Mouse (Mus musculus): ENCODE data around the gene Slco2b1. TPM values are rescaled to one million over a fixed set of nuclear protein-coding genes. Genes with fewer than 3 reads are reported as not detected.
A peak's percentile ranks its signal among the peaks of the same experiment; 100 is the strongest.
"Not testable (repeated sequence)": the region's sequence is repeated elsewhere in the genome, so short reads cannot be mapped to it uniquely, and the experiment has no call there.

Gene Slco2b1
- total RNA-seq (2021), result 10 to 100 TPM; 14.8 to 15.4 TPM
- long read RNA-seq, full-length matches to known transcripts, result 8 of 14 reads
- long read RNA-seq, partial matches to known transcripts, result 3 of 14 reads
- long read RNA-seq, other reads (novel, unspliced or antisense), result 3 of 14 reads

GRCm38 (mm10) chr7:99711166-99711565, at the start of gene Slco2b1:
Gene Slco2b1, minus strand, starts transcription at chr7:99711340.
- no peak for DNase-seq (ENCODE audit: low spot score in 2 of 2)

- peak in 1 of 2 experiments; percentile 24 for DNase-seq (ENCODE audit: low spot score in 2 of 2)
Measured at GRCm38 (mm10) chr7:99739276-99739675, 28.1 kb upstream of the Slco2b1 start.

GRCm38 (mm10) chr7:99735491-99735890, 24.4 kb upstream of the Slco2b1 start:
- not testable (repeated sequence) for DNase-seq (ENCODE audit: low spot score in 2 of 2)

- no peak for DNase-seq (ENCODE audit: low spot score in 2 of 2)
Measured at GRCm38 (mm10) chr7:99734612-99735011, 23.5 kb upstream of the Slco2b1 start.

- DNase-seq (ENCODE audit: low spot score in 2 of 2), result no peak
Measured at GRCm38 (mm10) chr7:99729973-99730372, 18.8 kb upstream of the Slco2b1 start, which contains the start of gene Olfr520. Gene Olfr520, plus strand, starts transcription at chr7:99730273.

GRCm38 (mm10) chr7:99716536-99716935, 5.4 kb upstream of the Slco2b1 start:
- DNase-seq (ENCODE audit: low spot score in 2 of 2), result no peak

GRCm38 (mm10) chr7:99712431-99712830, 1.3 kb upstream of the Slco2b1 start:
- no peak for DNase-seq (ENCODE audit: low spot score in 2 of 2)

GRCm38 (mm10) chr7:99710476-99710875, 664 bp downstream of the Slco2b1 start:
- peak; percentile 67 to 70 for DNase-seq (ENCODE audit: low spot score in 2 of 2)

- no peak for DNase-seq (ENCODE audit: low spot score in 2 of 2)
Measured at GRCm38 (mm10) chr7:99709992-99710391, 1.1 kb downstream of the Slco2b1 start.

- DNase-seq (ENCODE audit: low spot score in 2 of 2), result peak in 1 of 2 experiments; percentile 23
Measured at GRCm38 (mm10) chr7:99708750-99709149, 2.4 kb downstream of the Slco2b1 start.

GRCm38 (mm10) chr7:99708301-99708721, 2.8 kb downstream of the Slco2b1 start:
- DNase-seq (ENCODE audit: low spot score in 2 of 2), result peak; percentile 26 to 45

GRCm38 (mm10) chr7:99707671-99708070, 3.5 kb downstream of the Slco2b1 start:
- DNase-seq (ENCODE audit: low spot score in 2 of 2), result no peak

GRCm38 (mm10) chr7:99707038-99707595, 4.0 kb downstream of the Slco2b1 start:
- no peak for DNase-seq (ENCODE audit: low spot score in 2 of 2)

GRCm38 (mm10) chr7:99706341-99707037, 4.7 kb downstream of the Slco2b1 start:
- no peak for DNase-seq (ENCODE audit: low spot score in 2 of 2)

- DNase-seq (ENCODE audit: low spot score in 2 of 2), result no peak
Measured at GRCm38 (mm10) chr7:99704736-99705519, 6.2 kb downstream of the Slco2b1 start.

- DNase-seq (ENCODE audit: low spot score in 2 of 2), result no peak
Measured at GRCm38 (mm10) chr7:99702201-99702600, 8.9 kb downstream of the Slco2b1 start.

GRCm38 (mm10) chr7:99700641-99701040, 10.5 kb downstream of the Slco2b1 start:
- DNase-seq (ENCODE audit: low spot score in 2 of 2), result no peak

- no peak for DNase-seq (ENCODE audit: low spot score in 2 of 2)
Measured at GRCm38 (mm10) chr7:99699709-99700151, 11.4 kb downstream of the Slco2b1 start.

GRCm38 (mm10) chr7:99699106-99699505, 12.0 kb downstream of the Slco2b1 start:
- DNase-seq (ENCODE audit: low spot score in 2 of 2), result no peak

GRCm38 (mm10) chr7:99698576-99698975, 12.6 kb downstream of the Slco2b1 start:
- DNase-seq (ENCODE audit: low spot score in 2 of 2), result no peak

GRCm38 (mm10) chr7:99695471-99696057, 15.6 kb downstream of the Slco2b1 start:
- DNase-seq (ENCODE audit: low spot score in 2 of 2), result no peak
